In genomic region chr5:111574219-111574840, GRCm38 (mm10) we compare ENCODE assay signal across 13 mouse cellular contexts.
DNase-seq lines count a peak whose midpoint lies in the region; ATAC-seq lines count a peak whose summit lies in the region.
"Had no signal": no experiment of that assay in that cellular context is flagged by ENCODE, and none has a peak within 500 bp of the region (broad histone marks: within the 10 kb centered on the region; RNA-seq: fewer than 3 reads in every experiment).

No protein-coding gene starts in this region.

- H3K9me3 ChIP-seq in midbrain, embryonic 10.5 days (replicated peaks) = no peaks in the 10 kb centered on the region
- no peaks in the 10 kb centered on the region for H3K9me3 ChIP-seq in midbrain, embryonic 15.5 days
- H3K9me3 ChIP-seq in embryonic facial prominence, embryonic 11.5 days (replicated peaks; ENCODE audit: control insufficient read depth, low read length) = no peaks in the 10 kb centered on the region
- no peaks in the 10 kb centered on the region for H3K9me3 ChIP-seq in limb, embryonic 12.5 days
- H3K9me3 ChIP-seq: lung, embryonic 15.5 days had no signal

- 15% methylated on average over 8 of the region's 8 CpGs for WGBS in midbrain, embryonic 10.5 days
- WGBS in midbrain, embryonic 15.5 days = 31% methylated on average over 8 of the region's 8 CpGs
- WGBS in embryonic facial prominence, embryonic 11.5 days = 14% methylated on average over 8 of the region's 8 CpGs
- 9% methylated on average over 8 of the region's 8 CpGs for WGBS in limb, embryonic 12.5 days

- H3K36me3 ChIP-seq in midbrain, embryonic 10.5 days = no peaks in the 10 kb centered on the region
- H3K36me3 ChIP-seq in midbrain, embryonic 15.5 days (replicated peaks) = no peaks in the 10 kb centered on the region
- no peaks in the 10 kb centered on the region for H3K36me3 ChIP-seq in embryonic facial prominence, embryonic 11.5 days (replicated peaks; ENCODE audit: control insufficient read depth, insufficient read depth, low read depth, low read length)
- no peaks in the 10 kb centered on the region for H3K36me3 ChIP-seq in limb, embryonic 12.5 days
- H3K36me3 ChIP-seq: lung, embryonic 15.5 days had no signal

- peak; percentile 36 to 65 for DNase-seq in frontal cortex, adult 2 months (ENCODE audit: extremely low spot score in 1 of 2, low spot score in 1 of 2)
- DNase-seq in frontal cortex, postnatal 14 days (ENCODE audit: low spot score in 2 of 2) = no peak
- DNase-seq in midbrain, embryonic 10.5 days (ENCODE audit: low spot score) = no peak
- DNase-seq in embryonic facial prominence, embryonic 11.5 days (ENCODE audit: low spot score) = no peak
- no peak for DNase-seq in layer of hippocampus, adult 8-10 months (ENCODE audit: low spot score in 2 of 2)
- no peak for DNase-seq in cerebellum, adult 9-11 months
- DNase-seq: adrenal gland, postnatal 10 days; cerebellum, adult 11-12 months; kidney, adult 18-20 months; thymus, postnatal 14 days had no signal

- ATAC-seq in midbrain, embryonic 15.5 days (replicated peaks) = no peak
- ATAC-seq in embryonic facial prominence, embryonic 11.5 days (replicated peaks; ENCODE audit: insufficient number of reproducible peaks, low FRiP score, low TSS enrichment, low read depth) = no peak
- no peak for ATAC-seq in limb, embryonic 12.5 days (ENCODE audit: insufficient number of reproducible peaks, insufficient read depth, low FRiP score, low TSS enrichment, low read depth)

- H3K4me2 ChIP-seq in midbrain, embryonic 15.5 days = no peak overlapping the region
- H3K4me2 ChIP-seq in embryonic facial prominence, embryonic 11.5 days (ENCODE audit: low read depth, low read length) = no peak overlapping the region
- H3K4me2 ChIP-seq in limb, embryonic 12.5 days = no peak overlapping the region
- H3K4me2 ChIP-seq: lung, embryonic 15.5 days had no signal

- H3K27me3 ChIP-seq in midbrain, embryonic 10.5 days (ENCODE audit: low read depth, poor library complexity, severe bottlenecking) = peaks cover 42% of the 10 kb centered on the region
- no peaks in the 10 kb centered on the region; the same call in 1 of the 2 replicates for H3K27me3 ChIP-seq in midbrain, embryonic 15.5 days (replicated peaks)
- H3K27me3 ChIP-seq in embryonic facial prominence, embryonic 11.5 days (ENCODE audit: control insufficient read depth, insufficient read depth, low read length) = no peaks in the 10 kb centered on the region
- peaks cover 35% of the 10 kb centered on the region for H3K27me3 ChIP-seq in limb, embryonic 12.5 days
- H3K27me3 ChIP-seq: lung, embryonic 15.5 days had no signal

- peaks cover 75% of the 10 kb centered on the region for H3K4me1 ChIP-seq in midbrain, embryonic 10.5 days
- H3K4me1 ChIP-seq in midbrain, embryonic 15.5 days = peaks cover 39% of the 10 kb centered on the region
- peaks cover 31% of the 10 kb centered on the region for H3K4me1 ChIP-seq in embryonic facial prominence, embryonic 11.5 days (ENCODE audit: control insufficient read depth, insufficient read depth, low read length)
- peaks cover 72% of the 10 kb centered on the region for H3K4me1 ChIP-seq in limb, embryonic 12.5 days (replicated peaks)

- H3K4me3 ChIP-seq in midbrain, embryonic 10.5 days = no peak overlapping the region
- H3K4me3 ChIP-seq in midbrain, embryonic 15.5 days = no peak overlapping the region
- no peak overlapping the region for H3K4me3 ChIP-seq in embryonic facial prominence, embryonic 11.5 days (ENCODE audit: low read depth, low read length)
- no peak overlapping the region for H3K4me3 ChIP-seq in limb, embryonic 12.5 days (replicated peaks)
- H3K4me3 ChIP-seq: lung, embryonic 15.5 days had no signal

- no peak overlapping the region for H3K9ac ChIP-seq in midbrain, embryonic 15.5 days
- H3K9ac ChIP-seq in embryonic facial prominence, embryonic 11.5 days (replicated peaks; ENCODE audit: low read length) = peak overlapping the region; percentile 22; the same call in 1 of the 2 replicates
- H3K9ac ChIP-seq in limb, embryonic 12.5 days (replicated peaks) = 0 out of 2 replicates have a peak overlapping the region, but pooled peaks have one; percentile 24
- H3K9ac ChIP-seq: lung, embryonic 15.5 days had no signal

- peak overlapping the region; percentile 83 for H3K27ac ChIP-seq in midbrain, embryonic 10.5 days (replicated peaks)
- no peak overlapping the region for H3K27ac ChIP-seq in midbrain, embryonic 15.5 days
- peak overlapping the region; percentile 41 for H3K27ac ChIP-seq in embryonic facial prominence, embryonic 11.5 days (replicated peaks; ENCODE audit: low read depth, low read length)
- H3K27ac ChIP-seq in limb, embryonic 12.5 days = no peak overlapping the region
- H3K27ac ChIP-seq: lung, embryonic 15.5 days had no signal

Comparison
In these comparisons a context has a peak if more than half of its experiments do, and no peak if none do; other contexts are left out.
1. DNase-seq: peak in frontal cortex, adult 2 months (2 of 2); none in frontal cortex, postnatal 14 days (0 of 2), midbrain, embryonic 10.5 days (single experiment), embryonic facial prominence, embryonic 11.5 days (single experiment), layer of hippocampus, adult 8-10 months (0 of 2) and cerebellum, adult 9-11 months (single experiment).
2. H3K27ac ChIP-seq: peak in midbrain, embryonic 10.5 days (single experiment) and embryonic facial prominence, embryonic 11.5 days (single experiment); none in midbrain, embryonic 15.5 days (single experiment) and limb, embryonic 12.5 days (single experiment).